Mouse (Mus musculus): ENCODE results near the gene Vmn2r8. TPM values are rescaled to one million over a fixed set of nuclear protein-coding genes. Genes with fewer than 3 reads are reported as not detected.

Gene Vmn2r8
- not detected in 2 replicates for polyA plus RNA-seq (2012; rRNA removed)

DNA sequence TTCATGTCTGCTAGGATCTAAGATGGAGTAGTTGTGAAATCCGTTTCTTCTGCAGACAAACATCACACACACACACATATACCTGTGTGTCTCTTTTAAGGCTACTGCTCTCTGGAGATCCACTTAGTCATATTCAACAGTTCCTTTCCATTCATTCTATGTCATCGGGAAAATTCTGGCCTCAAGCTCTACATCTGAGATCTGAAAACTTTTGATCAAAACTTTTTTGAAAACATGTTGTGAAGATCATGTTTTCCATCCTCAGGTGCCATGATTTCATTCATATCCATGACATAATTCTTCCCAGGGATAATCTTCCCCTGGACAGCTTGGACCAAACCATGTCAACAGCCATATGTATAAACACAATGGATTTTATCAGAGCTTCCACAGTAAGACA, at the start of gene Vmn2r8:
Vmn2r8 (minus strand) TSS at position 101 of the 400 bp plus-strand sequence.

DNA sequence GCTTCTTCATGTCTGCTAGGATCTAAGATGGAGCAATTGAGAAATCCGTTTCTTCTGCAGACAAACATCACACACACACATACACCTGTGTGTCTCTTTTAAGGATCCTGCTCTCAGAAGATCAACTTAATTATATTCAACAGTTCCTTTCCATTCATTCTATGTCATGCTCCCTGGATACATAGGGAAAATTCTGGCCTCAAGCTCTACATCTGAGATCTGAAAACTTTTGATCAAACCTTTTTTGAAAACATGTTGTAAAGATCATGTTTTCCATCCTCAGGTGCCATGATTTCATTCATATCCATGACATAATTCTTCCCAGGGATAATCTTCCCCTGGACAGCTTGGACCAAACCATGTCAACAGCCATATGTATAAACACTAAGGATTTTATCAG, 43.9 kb upstream of the Vmn2r8 start, which contains the start of gene Vmn2r9:
Vmn2r9 (minus strand) TSS at position 101 of the 400 bp plus-strand sequence.

DNA sequence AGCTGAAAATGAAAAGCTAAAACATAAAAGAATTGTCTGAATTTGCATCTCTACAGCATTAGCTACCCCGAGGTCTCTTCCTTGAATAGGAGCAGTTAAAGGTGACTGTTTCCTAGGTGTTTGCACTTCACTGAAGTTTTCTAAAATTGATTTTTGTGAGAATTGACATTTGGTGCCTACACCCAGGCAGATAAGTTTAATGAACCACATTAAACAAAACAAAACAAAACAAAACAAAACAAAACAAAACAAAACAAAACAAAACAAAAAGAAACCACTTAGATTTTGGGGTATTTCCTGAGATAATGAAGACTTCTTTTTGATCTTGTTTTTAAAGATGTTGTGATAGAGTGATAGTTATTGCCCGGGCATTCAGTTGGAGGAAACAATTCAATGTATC, 13.4 kb downstream of the Vmn2r8 start, which contains the start of gene Tmed11:
Tmed11 (minus strand) TSS at position 101 of the 400 bp plus-strand sequence.

DNA sequence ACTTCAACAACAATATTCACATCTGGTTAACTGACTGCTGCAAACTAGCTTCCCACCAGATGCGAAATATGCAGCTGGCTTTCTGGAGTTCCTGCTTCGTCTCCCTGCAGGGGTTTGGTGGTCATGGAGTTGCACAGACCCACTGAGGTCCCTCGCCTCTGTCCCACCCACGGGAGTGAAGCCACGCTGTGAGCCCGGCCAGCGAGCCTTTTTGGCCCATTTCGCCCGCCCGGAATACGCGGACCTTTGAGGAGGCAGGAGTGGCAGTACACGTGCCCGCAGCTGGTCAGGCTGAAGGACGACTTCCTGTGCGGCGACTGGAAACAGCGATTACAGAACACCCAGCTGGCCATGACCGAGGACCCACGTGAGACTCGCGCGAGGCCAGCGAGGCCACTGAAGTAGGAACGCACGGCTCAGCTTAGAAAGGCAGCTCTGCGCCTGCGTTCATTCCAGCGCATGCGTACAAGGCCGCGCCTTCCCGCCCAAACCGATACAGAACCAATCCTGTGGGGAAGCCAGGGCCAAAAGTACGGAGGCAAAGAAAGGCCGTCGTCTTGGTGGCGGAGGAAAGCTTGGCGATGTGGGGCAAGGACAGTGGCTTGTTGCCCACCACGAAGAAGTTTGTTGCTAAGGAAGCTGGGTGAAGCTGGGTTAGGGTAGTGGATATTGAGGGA, 33.9 kb downstream of the Vmn2r8 start, which contains the start of gene Rnf212:
Rnf212 (minus strand) TSS at position 353 of the 677 bp plus-strand sequence.

Other genes starting within 250 kb of the Vmn2r8 start
- 60.7 and 61.0 TPM in 2 replicates for gene Gak, start 179.1 kb downstream of the Vmn2r8 start, polyA plus RNA-seq (2012; rRNA removed)
- gene Tmem175, start 179.1 kb downstream of the Vmn2r8 start, polyA plus RNA-seq (2012; rRNA removed) = 31.7 and 33.5 TPM in 2 replicates
- 14.8 and 15.1 TPM in 2 replicates for gene Idua, start 148.5 kb downstream of the Vmn2r8 start, polyA plus RNA-seq (2012; rRNA removed)
- gene Dgkq, start 139.2 kb downstream of the Vmn2r8 start, polyA plus RNA-seq (2012; rRNA removed) = 71.8 and 73.1 TPM in 2 replicates
- 4.0 and 4.2 TPM in 2 replicates for gene Slc26a1, start 133.3 kb downstream of the Vmn2r8 start, polyA plus RNA-seq (2012; rRNA removed)
- gene Fgfrl1, start 116.5 kb downstream of the Vmn2r8 start, polyA plus RNA-seq (2012; rRNA removed) = 13.7 and 18.8 TPM in 2 replicates
- gene Rnf212, start 33.9 kb downstream of the Vmn2r8 start, polyA plus RNA-seq (2012; rRNA removed) = not detected in 2 replicates
- not detected in 2 replicates for gene Tmed11, start 13.5 kb downstream of the Vmn2r8 start, polyA plus RNA-seq (2012; rRNA removed)
- gene Vmn2r9, start 43.8 kb upstream of the Vmn2r8 start, polyA plus RNA-seq (2012; rRNA removed) = not detected in 2 replicates
- not detected in 2 replicates for gene Vmn2r10, start 197.7 kb upstream of the Vmn2r8 start, polyA plus RNA-seq (2012; rRNA removed)